Mouse (Mus musculus): Measurements from ENCODE around the gene Pmfbp1.

Pmfbp1 gene

GRCm38 (mm10) chr8:109591367-109591766 lies 97.5 kb downstream of the Pmfbp1 start:
- no peak for DNase-seq (ENCODE audit: low spot score in 2 of 2)

- no peak for DNase-seq (ENCODE audit: low spot score in 2 of 2)
Measured at GRCm38 (mm10) chr8:109592164-109592563, 98.3 kb downstream of the Pmfbp1 start.
